ENCODE assay signal across 10 mouse cellular contexts in the genomic region with DNA sequence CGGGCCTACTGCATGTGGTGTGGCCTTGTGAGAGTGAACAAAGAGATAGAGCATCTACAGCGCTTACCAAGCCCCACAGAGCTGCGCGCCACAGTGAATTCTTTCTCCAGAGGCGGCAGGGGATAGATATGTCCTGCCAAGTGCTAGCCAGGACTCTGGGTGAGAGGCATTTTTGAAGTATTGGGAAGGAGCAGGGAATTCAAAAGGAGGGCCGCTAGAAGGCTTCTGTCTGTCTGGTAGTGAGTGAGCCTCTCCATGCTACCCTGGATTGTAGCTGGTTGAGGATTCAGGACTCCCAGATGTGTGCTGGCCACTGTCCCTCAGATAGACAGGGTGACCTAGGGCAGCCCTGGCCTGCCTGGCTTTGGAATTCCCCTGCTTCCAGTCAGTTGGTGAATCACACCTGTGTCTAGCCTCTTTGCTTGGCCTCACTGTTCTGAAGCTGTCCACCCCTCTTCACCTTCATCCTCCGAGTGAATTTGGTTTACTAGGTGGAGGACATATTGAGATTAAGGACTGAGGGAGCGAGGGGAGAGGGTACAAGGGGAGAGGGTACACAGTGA. TPM values are rescaled to one million over a fixed set of nuclear protein-coding genes. Genes with fewer than 3 reads are reported as not detected.
DNase-seq lines count a peak whose midpoint lies in the region; ATAC-seq and TF ChIP-seq lines count a peak whose summit lies in the region.
"Had no signal": no experiment of that assay in that cellular context is flagged by ENCODE, and none has a peak within 500 bp of the region (broad histone marks: within the 10 kb centered on the region; RNA-seq: fewer than 3 reads in every experiment).

No protein-coding gene starts in this region.

- intact Hi-C loops in gastrocnemius, adult 2 months (cut with DNase I): loop anchor here (5.0 kb wide), 1 partner anchor 134 kb away; a partner anchor contains a TSS

- peak overlapping the region; percentile 93 for H3K27ac ChIP-seq in gastrocnemius, adult 2 months
- peak overlapping the region; percentile 6; the same call in 1 of the 2 replicates for H3K27ac ChIP-seq in lung, embryonic 15.5 days
- H3K27ac ChIP-seq: midbrain, embryonic 15.5 days had no signal

- no peaks in the 10 kb centered on the region for H3K9me3 ChIP-seq in lung, embryonic 15.5 days
- H3K9me3 ChIP-seq: midbrain, embryonic 15.5 days had no signal

- H3K27me3 ChIP-seq in lung, embryonic 15.5 days: peaks cover 14% of the 10 kb centered on the region
- no peaks in the 10 kb centered on the region for H3K27me3 ChIP-seq in myocyte (ENCODE audit: control insufficient read depth, insufficient read depth, insufficient read length)

- H3K79me2 ChIP-seq in myocyte (ENCODE audit: control insufficient read depth, insufficient read depth): peaks cover 69% of the 10 kb centered on the region

- 58% methylated on average over 8 of the region's 8 CpGs for WGBS in lung, embryonic 15.5 days

- TF ChIP-seq CTCF in gastrocnemius, adult 2 months (IDR thresholded peaks at IDR 0.05): no peak

- peaks cover 45% of the 10 kb centered on the region for H3K4me1 ChIP-seq in lung, embryonic 15.5 days

- no peak overlapping the region for H3ac ChIP-seq in myocyte (ENCODE audit: control insufficient read depth, insufficient read length)

- H3K4me3 ChIP-seq in gastrocnemius, adult 2 months: peak overlapping the region; percentile 95
- no peak overlapping the region for H3K4me3 ChIP-seq in lung, embryonic 15.5 days
- H3K4me3 ChIP-seq in myocyte: peak overlapping the region; percentile 83
- H3K4me3 ChIP-seq: midbrain, embryonic 15.5 days had no signal

- no peak for TF ChIP-seq POLR2A in myocyte (IDR thresholded peaks at IDR 0.05; ENCODE audit: insufficient read length, low read depth)

- no peak for DNase-seq in gastrocnemius, adult 2 months
- no peak for DNase-seq in gastrocnemius, postnatal 10 days
- DNase-seq in lung, postnatal 10 days: no peak
- peak; percentile 36 for DNase-seq in induced T-regulatory cell, adult 2 months (ENCODE audit: low read depth)
- no peak for DNase-seq in MN1 (ENCODE audit: low spot score)
- no peak for DNase-seq in spleen, adult 12 weeks (ENCODE audit: low spot score)

- no peaks in the 10 kb centered on the region for H3K36me3 ChIP-seq in lung, embryonic 15.5 days
- no peaks in the 10 kb centered on the region for H3K36me3 ChIP-seq in myocyte (ENCODE audit: control insufficient read depth, insufficient read depth)
- H3K36me3 ChIP-seq: midbrain, embryonic 15.5 days had no signal

- ATAC-seq in lung, embryonic 15.5 days (ENCODE audit: borderline replicate concordance, extremely low read depth, low FRiP score, low TSS enrichment): no peak
- ATAC-seq: forebrain, embryonic 16.5 days; midbrain, embryonic 15.5 days had no signal

- no peak overlapping the region for H3K4me2 ChIP-seq in lung, embryonic 15.5 days
- H3K4me2 ChIP-seq in myocyte (ENCODE audit: low read depth): peak overlapping the region; percentile 84
- H3K4me2 ChIP-seq: midbrain, embryonic 15.5 days had no signal

- H3K9ac ChIP-seq in lung, embryonic 15.5 days: no peak overlapping the region
- H3K9ac ChIP-seq: midbrain, embryonic 15.5 days had no signal

TF ChIP-seq in myocyte, 11 proteins besides CTCF, POLR2A, EP300 and RAD21:
- no peak for TF ChIP-seq TCF3 (IDR thresholded peaks at IDR 0.05; ENCODE audit: insufficient read length, low read depth)

RNA-seq across cellular contexts. Expression of a gene that starts 6.0 kb away (rescaled TPM):
- 1 to 10 TPM; 5.3 to 6.1 TPM for total RNA-seq in gastrocnemius, adult 2 months (2021)
- 10 to 100 TPM; 13.6 to 18.5 TPM for total RNA-seq in gastrocnemius, postnatal 10 days (2021)
- polyA plus RNA-seq in lung, embryonic 15.5 days (2015; fragmentation: Nextera tagmentation; extraction: Ambion mirVana): 6.9 and 7.2 TPM in 2 replicates
- 11.2 TPM for polyA plus RNA-seq in myocyte (2012; fragmentation: generic; extraction: Trizol)
